Mouse (Mus musculus): ENCODE measurements around the gene Plcb3. TPM values are rescaled to one million over a fixed set of nuclear protein-coding genes. Genes with fewer than 3 reads are reported as not detected.
A peak's percentile ranks its signal among the peaks of the same experiment; 100 is the strongest.

The Plcb3 gene
- total and polyA plus RNA-seq, 3 experiments, result 9.9 to 21.0 (median 14.1) TPM

- no peaks in the 10 kb centered on the region for H3K9me3 ChIP-seq (replicated peaks)
- peaks cover 42% of the 10 kb centered on the region for H3K27me3 ChIP-seq (ENCODE audit: insufficient read depth, low read length)
- no peak for TF ChIP-seq TAL1 (conservative IDR thresholded peaks at IDR 0.05; ENCODE audit: low read depth, low read length)
- no peak for TF ChIP-seq CTCF (IDR thresholded peaks at IDR 0.05; ENCODE audit: low read depth, low read length)
- TF ChIP-seq GATA1 (IDR thresholded peaks at IDR 0.05; ENCODE audit: borderline replicate concordance, low read length), result no peak
- TF ChIP-seq GATA2 (IDR thresholded peaks at IDR 0.05; ENCODE audit: borderline replicate concordance, low read depth, low read length), result no peak
- DNase-seq (ENCODE audit: low spot score), result no peak
- H3K4me3 ChIP-seq (ENCODE audit: low read depth, low read length), result no peak overlapping the region
- ATAC-seq (ENCODE audit: extremely low read depth, insufficient number of reproducible peaks, low FRiP score, poor library complexity, severe bottlenecking), result no peak
- H3K36me3 ChIP-seq (replicated peaks), result no peaks in the 10 kb centered on the region
- peaks cover 28% of the 10 kb centered on the region for H3K4me1 ChIP-seq (ENCODE audit: insufficient read depth, low read depth, low read length)
Observed at GRCm38 (mm10) chr19:6925611-6926329, 50.5 kb downstream of the Plcb3 start.

GRCm38 (mm10) chr19:6925307-6925573 lies 51.0 kb downstream of the Plcb3 start, which contains the start of gene Catsperz:
Gene Catsperz (minus strand): TSS chr19:6925380.
- TF ChIP-seq POLR2AphosphoS5 (IDR thresholded peaks at IDR 0.05; ENCODE audit: insufficient replicate concordance, low read depth, low read length), result no peak
- TF ChIP-seq GATA2 (IDR thresholded peaks at IDR 0.05; ENCODE audit: borderline replicate concordance, low read depth, low read length), result no peak
- TF ChIP-seq GATA1 (IDR thresholded peaks at IDR 0.05; ENCODE audit: borderline replicate concordance, low read length), result no peak
- TF ChIP-seq CTCF (IDR thresholded peaks at IDR 0.05; ENCODE audit: low read depth, low read length), result no peak
- no peak for TF ChIP-seq TAL1 (conservative IDR thresholded peaks at IDR 0.05; ENCODE audit: low read depth, low read length)
- Histone ChIP-seq H3K27me3 (ENCODE audit: insufficient read depth, low read length) (peaks cover 40% of the 10 kb centered on the region), H3K4me1 (ENCODE audit: insufficient read depth, low read depth, low read length) (peaks cover 34% of the 10 kb centered on the region), H3K36me3 (replicated peaks) (peaks cover 3% of the 10 kb centered on the region), H3K9me3 (replicated peaks) (no peaks in the 10 kb centered on the region), H3K4me3 (ENCODE audit: low read depth, low read length) (peak within 1 kb of the TSS; percentile 2; the same call in 1 of the 2 replicates)
- DNase-seq (ENCODE audit: low spot score) (no peak), ATAC-seq (ENCODE audit: extremely low read depth, insufficient number of reproducible peaks, low FRiP score, poor library complexity, severe bottlenecking) (no peak)

- peaks cover 38% of the 10 kb centered on the region for H3K27me3 ChIP-seq (ENCODE audit: insufficient read depth, low read length)
- H3K9me3 ChIP-seq (replicated peaks), result no peaks in the 10 kb centered on the region
- peaks cover 39% of the 10 kb centered on the region for H3K4me1 ChIP-seq (ENCODE audit: insufficient read depth, low read depth, low read length)
- DNase-seq (ENCODE audit: low spot score) (no peak), ATAC-seq (ENCODE audit: extremely low read depth, insufficient number of reproducible peaks, low FRiP score, poor library complexity, severe bottlenecking) (no peak)
- TF ChIP-seq CTCF (IDR thresholded peaks at IDR 0.05; ENCODE audit: low read depth, low read length), result peak; percentile 47
- TF ChIP-seq GATA1 (IDR thresholded peaks at IDR 0.05; ENCODE audit: borderline replicate concordance, low read length), result no peak
- peaks cover 8% of the 10 kb centered on the region for H3K36me3 ChIP-seq (replicated peaks)
- peak overlapping the region; percentile 2; the same call in 1 of the 2 replicates for H3K4me3 ChIP-seq (ENCODE audit: low read depth, low read length)
Observed at GRCm38 (mm10) chr19:6924461-6925306, 51.6 kb downstream of the Plcb3 start.

DNA sequence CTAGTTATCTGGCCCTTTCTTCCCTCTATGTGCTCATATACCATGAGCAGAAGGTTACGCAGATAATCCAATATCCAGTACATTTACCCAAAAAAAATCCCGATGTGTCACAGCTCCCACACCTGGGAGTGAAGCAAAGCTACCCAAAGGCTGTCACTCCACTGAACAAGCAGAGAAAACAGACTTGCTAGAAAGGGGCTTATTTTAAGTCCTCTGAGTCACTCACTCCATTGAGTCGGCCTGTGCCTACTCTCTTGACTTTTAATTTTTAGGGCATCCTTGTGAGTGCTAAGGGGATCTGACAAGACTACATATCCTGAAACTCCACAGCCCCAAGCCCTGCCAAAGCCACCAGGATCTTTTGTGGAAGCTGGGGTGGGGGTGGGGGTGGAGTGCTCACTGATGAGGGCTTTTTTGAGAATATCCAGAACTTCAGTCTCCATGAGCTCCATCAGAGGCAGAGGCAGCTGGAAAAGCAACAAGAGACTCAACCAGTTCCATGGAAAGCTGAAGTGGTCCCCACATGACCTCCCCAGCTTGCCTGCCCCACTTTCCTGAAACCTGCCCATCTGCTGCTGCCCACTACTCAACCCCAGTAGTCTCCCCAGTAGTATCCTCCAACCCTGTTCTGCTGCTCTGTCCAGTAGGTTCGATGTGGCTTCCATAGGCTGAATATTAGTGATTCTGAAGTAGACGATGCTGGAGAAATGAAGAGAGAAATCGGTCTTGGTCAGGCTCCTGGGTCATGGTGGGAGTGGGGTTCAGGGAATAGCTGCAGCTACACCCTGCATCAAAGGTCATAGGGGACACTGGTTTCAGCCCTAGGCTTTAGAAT lies 53.2 kb downstream of the Plcb3 start:
- Histone ChIP-seq H3K36me3 (replicated peaks) (peaks cover 24% of the 10 kb centered on the region), H3K4me1 (ENCODE audit: insufficient read depth, low read depth, low read length) (peaks cover 45% of the 10 kb centered on the region), H3K4me3 (ENCODE audit: low read depth, low read length) (peak overlapping the region; percentile 76; the same call in 1 of the 2 replicates), H3K27me3 (ENCODE audit: insufficient read depth, low read length) (peaks cover 33% of the 10 kb centered on the region), H3K9me3 (replicated peaks) (no peaks in the 10 kb centered on the region)
- DNase-seq (ENCODE audit: low spot score) (no peak), ATAC-seq (ENCODE audit: extremely low read depth, insufficient number of reproducible peaks, low FRiP score, poor library complexity, severe bottlenecking) (no peak)
- no peak for TF ChIP-seq CTCF (IDR thresholded peaks at IDR 0.05; ENCODE audit: low read depth, low read length)
- no peak for TF ChIP-seq TAL1 (conservative IDR thresholded peaks at IDR 0.05; ENCODE audit: low read depth, low read length)
- no peak for TF ChIP-seq GATA2 (IDR thresholded peaks at IDR 0.05; ENCODE audit: borderline replicate concordance, low read depth, low read length)
- no peak for TF ChIP-seq GATA1 (IDR thresholded peaks at IDR 0.05; ENCODE audit: borderline replicate concordance, low read length)
- no peak for TF ChIP-seq POLR2AphosphoS5 (IDR thresholded peaks at IDR 0.05; ENCODE audit: insufficient replicate concordance, low read depth, low read length)

DNA sequence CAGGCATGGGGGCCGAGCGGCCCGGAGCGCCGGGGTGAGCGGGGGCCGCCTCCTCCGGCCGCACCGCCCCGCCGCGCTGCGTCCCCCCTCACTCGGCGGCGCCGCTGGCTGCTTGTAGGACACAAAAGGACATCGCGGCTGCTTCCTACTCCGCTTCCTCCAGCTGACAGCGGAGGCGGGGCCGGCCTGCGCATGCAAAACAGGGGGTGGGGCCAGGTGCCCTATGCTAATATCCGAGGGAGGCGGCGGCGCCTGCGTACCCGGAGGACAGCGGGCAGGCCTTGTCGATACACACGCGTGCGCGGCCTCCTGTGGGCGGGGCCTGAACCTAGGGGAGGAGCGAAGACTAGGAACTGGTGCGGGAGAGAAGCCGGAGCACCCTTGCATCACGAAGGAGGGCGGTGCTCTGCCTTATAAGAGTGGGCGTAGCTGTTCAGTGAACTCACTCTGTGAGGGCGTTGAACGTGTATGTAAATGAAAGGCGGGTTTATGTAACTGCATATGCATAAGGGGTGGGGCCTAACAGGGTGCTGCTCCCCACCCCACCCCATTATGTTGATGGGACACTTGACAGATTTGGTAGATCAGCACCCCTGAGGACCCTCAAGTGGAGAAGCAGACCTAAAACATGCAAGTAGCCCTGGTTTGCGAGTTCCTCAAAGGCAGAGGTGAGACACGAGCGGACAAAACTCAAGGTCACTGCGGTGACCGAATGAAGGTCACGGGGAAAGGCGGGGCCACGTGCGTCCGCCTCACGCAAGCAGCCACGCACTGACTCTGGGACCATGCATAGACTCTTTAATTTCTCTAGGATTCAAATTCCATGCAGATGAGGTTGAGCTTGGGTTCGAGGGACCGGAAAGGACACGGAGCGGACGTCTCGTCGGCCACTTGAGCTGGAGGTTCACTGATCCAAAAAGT lies 54.4 kb downstream of the Plcb3 start, which contains the start of gene Esrra:
Gene Esrra (minus strand): TSS at position 167 of the 921 bp plus-strand sequence.
- Histone ChIP-seq H3K36me3 (replicated peaks) (peaks cover 34% of the 10 kb centered on the region), H3K4me1 (ENCODE audit: insufficient read depth, low read depth, low read length) (peaks cover 47% of the 10 kb centered on the region), H3K9me3 (replicated peaks) (no peaks in the 10 kb centered on the region), H3K27me3 (ENCODE audit: insufficient read depth, low read length) (peaks cover 21% of the 10 kb centered on the region), H3K4me3 (ENCODE audit: low read depth, low read length) (peak within 1 kb of the TSS; percentile 76)
- ATAC-seq (ENCODE audit: extremely low read depth, insufficient number of reproducible peaks, low FRiP score, poor library complexity, severe bottlenecking) (peak; percentile 92), DNase-seq (ENCODE audit: low spot score) (peak; percentile 92)
- no peak for TF ChIP-seq CTCF (IDR thresholded peaks at IDR 0.05; ENCODE audit: low read depth, low read length)
- TF ChIP-seq POLR2AphosphoS5 (IDR thresholded peaks at IDR 0.05; ENCODE audit: insufficient replicate concordance, low read depth, low read length), result no peak
- TF ChIP-seq TAL1 (conservative IDR thresholded peaks at IDR 0.05; ENCODE audit: low read depth, low read length), result no peak
- no peak for TF ChIP-seq GATA2 (IDR thresholded peaks at IDR 0.05; ENCODE audit: borderline replicate concordance, low read depth, low read length)
- TF ChIP-seq GATA1 (IDR thresholded peaks at IDR 0.05; ENCODE audit: borderline replicate concordance, low read length), result no peak
